Mouse (Mus musculus) heart, adult 11 months (tissue): Measurements from ENCODE around the gene Tmem230.
"Not testable (repeated sequence)": the region's sequence is repeated elsewhere in the genome, so short reads cannot be mapped to it uniquely, and the experiment has no call there.

ENCODE experiments used
- DNase-seq: peaks from one replicate; pipeline ENCODE4 v3.0.0; 2022

The Tmem230 gene

GRCm38 (mm10) chr2:132272694-132273389 is 25.2 kb upstream of the Tmem230 start:
- peak; percentile 78 for DNase-seq

- peak; percentile 93 for DNase-seq
These were observed 22.8 kb upstream of the Tmem230 start for GRCm38 (mm10) chr2:132270331-132270951.

- peak; percentile 94 for DNase-seq
These were observed 21.6 kb upstream of the Tmem230 start for GRCm38 (mm10) chr2:132269217-132269616.

GRCm38 (mm10) chr2:132266086-132266485 is 18.5 kb upstream of the Tmem230 start:
- DNase-seq = peak; percentile 89

GRCm38 (mm10) chr2:132265196-132265595 is 17.6 kb upstream of the Tmem230 start:
- DNase-seq = no peak

- DNase-seq = peak; percentile 93
These were observed 16.7 kb upstream of the Tmem230 start for GRCm38 (mm10) chr2:132264266-132264710.

GRCm38 (mm10) chr2:132263421-132264265 is 16.0 kb upstream of the Tmem230 start:
- DNase-seq = peak; percentile 95

- DNase-seq = peak; percentile 100
These were observed 15.3 kb upstream of the Tmem230 start, which contains the start of gene Cds2 for GRCm38 (mm10) chr2:132262879-132263398. Gene Cds2, plus strand, starts transcription at chr2:132263148.

- DNase-seq = no peak
These were observed 14.6 kb upstream of the Tmem230 start for GRCm38 (mm10) chr2:132262175-132262574.

GRCm38 (mm10) chr2:132260601-132261000 is 13.0 kb upstream of the Tmem230 start:
- no peak for DNase-seq

- DNase-seq = peak; percentile 81
These were observed 9.9 kb upstream of the Tmem230 start for GRCm38 (mm10) chr2:132257350-132258068.

- DNase-seq = no peak
These were observed 6.0 kb upstream of the Tmem230 start for GRCm38 (mm10) chr2:132253603-132254002.

- peak; percentile 100 for DNase-seq
These were observed 5.2 kb upstream of the Tmem230 start, which contains the start of gene Pcna for GRCm38 (mm10) chr2:132252542-132253528. Gene Pcna, minus strand, starts transcription at chr2:132253314.

GRCm38 (mm10) chr2:132251911-132252310 is 4.3 kb upstream of the Tmem230 start:
- no peak for DNase-seq

GRCm38 (mm10) chr2:132243370-132243769 is 4.2 kb downstream of the Tmem230 start:
- DNase-seq = no peak

GRCm38 (mm10) chr2:132240457-132240856 is 7.2 kb downstream of the Tmem230 start:
- not testable (repeated sequence) for DNase-seq

GRCm38 (mm10) chr2:132239434-132239833 is 8.2 kb downstream of the Tmem230 start:
- not testable (repeated sequence) for DNase-seq

GRCm38 (mm10) chr2:132235975-132236374 is 11.6 kb downstream of the Tmem230 start:
- no peak for DNase-seq

GRCm38 (mm10) chr2:132235291-132235690 is 12.3 kb downstream of the Tmem230 start:
- DNase-seq = no peak

- no peak for DNase-seq
These were observed 13.4 kb downstream of the Tmem230 start for GRCm38 (mm10) chr2:132233985-132234765.
